Mouse (Mus musculus) myocyte (in vitro differentiated cells): ENCODE measurements at regions not wholly inside any gene's neighbourhood (a gene's known extent, or its start where the extent isn't known, plus 50 kb on each side); places are given as distances from the start of the nearest gene placed in this dataset.
A peak's percentile ranks its signal among the peaks of the same experiment; 100 is the strongest.

Experiments used
- H3K27me3 ChIP-seq: one replicate; pipeline ENCODE4 v1.6.1; 2011; ENCODE audit not compliant: control insufficient read depth, insufficient read depth, insufficient read length
- H3K36me3 ChIP-seq: one replicate; pipeline ENCODE4 v1.6.1; 2011; ENCODE audit not compliant: control insufficient read depth, insufficient read depth
- H3K4me2 ChIP-seq: one replicate; pipeline ENCODE4 v1.6.1; 2011; ENCODE audit warnings: low read depth, control low read depth
- H3K4me3 ChIP-seq: one replicate; pipeline ENCODE4 v1.5.1; 2011; ENCODE audit warnings: mild to moderate bottlenecking, control low read depth, moderate library complexity
- H3K79me2 ChIP-seq: one replicate; pipeline ENCODE4 v1.6.1; 2011; ENCODE audit not compliant: control insufficient read depth, insufficient read depth
- H3ac ChIP-seq: one replicate; pipeline ENCODE4 v1.6.1; 2011; ENCODE audit not compliant: control insufficient read depth, insufficient read length
- CEBPB ChIP-seq: IDR thresholded peaks from 2 replicates; pipeline ENCODE4 v1.6.1; 2011; ENCODE audit warnings: mild to moderate bottlenecking, moderate library complexity; ENCODE audit not compliant: poor library complexity, insufficient read depth, severe bottlenecking
- E2F4 ChIP-seq: IDR thresholded peaks from one replicate; pipeline ENCODE4 v1.6.1; 2011; ENCODE audit warnings: mild to moderate bottlenecking, control low read depth, moderate library complexity; ENCODE audit not compliant: insufficient read depth
- MAX ChIP-seq: IDR thresholded peaks from one replicate; pipeline ENCODE4 v1.6.1; 2011; ENCODE audit warnings: low read depth, mild to moderate bottlenecking, control low read depth
- MYOD1 ChIP-seq, 3 experiments: IDR thresholded peaks; one replicate each; pipeline ENCODE4 v1.6.1; 2011; ENCODE audit warnings: control low read depth in 2 of 3, low read depth in 2 of 3, mild to moderate bottlenecking in 2 of 3, moderate library complexity in 1 of 3; ENCODE audit not compliant: insufficient read length in 2 of 3, control insufficient read depth in 1 of 3
- MYOG ChIP-seq, 3 experiments: IDR thresholded peaks; one replicate each; pipeline ENCODE4 v1.6.1; 2011; ENCODE audit warnings: control low read depth in 2 of 3, low read depth in 2 of 3, mild to moderate bottlenecking in 2 of 3; ENCODE audit not compliant: insufficient read length in 2 of 3, control insufficient read depth in 1 of 3, insufficient read depth in 1 of 3
- POLR2A ChIP-seq: IDR thresholded peaks from one replicate; pipeline ENCODE4 v1.6.1; 2011; ENCODE audit warnings: low read depth, mild to moderate bottlenecking, control low read depth, moderate library complexity; ENCODE audit not compliant: insufficient read length
- POLR2AphosphoS2 ChIP-seq: IDR thresholded peaks from one replicate; pipeline ENCODE4 v1.6.1; 2011; ENCODE audit warnings: low read depth, control low read depth; ENCODE audit not compliant: insufficient read length
- REST ChIP-seq: IDR thresholded peaks from one replicate; pipeline ENCODE4 v1.6.1; 2011; ENCODE audit warnings: mild to moderate bottlenecking, control low read depth, moderate library complexity; ENCODE audit not compliant: insufficient read depth, insufficient read length
- SRF ChIP-seq: IDR thresholded peaks from one replicate; pipeline ENCODE4 v1.6.1; 2011; ENCODE audit warnings: low read depth; ENCODE audit not compliant: control insufficient read depth, insufficient read length
- TCF12 ChIP-seq: IDR thresholded peaks from one replicate; pipeline ENCODE4 v1.6.1; 2011; ENCODE audit warnings: mild to moderate bottlenecking, control low read depth; ENCODE audit not compliant: poor library complexity, insufficient read depth, severe bottlenecking
- TCF3 ChIP-seq: IDR thresholded peaks from one replicate; pipeline ENCODE4 v1.6.1; 2011; ENCODE audit warnings: low read depth, control low read depth; ENCODE audit not compliant: insufficient read length
- USF1 ChIP-seq: IDR thresholded peaks from one replicate; pipeline ENCODE4 v1.6.1; 2011; ENCODE audit warnings: low read depth, mild to moderate bottlenecking, control low read depth, moderate library complexity

DNA sequence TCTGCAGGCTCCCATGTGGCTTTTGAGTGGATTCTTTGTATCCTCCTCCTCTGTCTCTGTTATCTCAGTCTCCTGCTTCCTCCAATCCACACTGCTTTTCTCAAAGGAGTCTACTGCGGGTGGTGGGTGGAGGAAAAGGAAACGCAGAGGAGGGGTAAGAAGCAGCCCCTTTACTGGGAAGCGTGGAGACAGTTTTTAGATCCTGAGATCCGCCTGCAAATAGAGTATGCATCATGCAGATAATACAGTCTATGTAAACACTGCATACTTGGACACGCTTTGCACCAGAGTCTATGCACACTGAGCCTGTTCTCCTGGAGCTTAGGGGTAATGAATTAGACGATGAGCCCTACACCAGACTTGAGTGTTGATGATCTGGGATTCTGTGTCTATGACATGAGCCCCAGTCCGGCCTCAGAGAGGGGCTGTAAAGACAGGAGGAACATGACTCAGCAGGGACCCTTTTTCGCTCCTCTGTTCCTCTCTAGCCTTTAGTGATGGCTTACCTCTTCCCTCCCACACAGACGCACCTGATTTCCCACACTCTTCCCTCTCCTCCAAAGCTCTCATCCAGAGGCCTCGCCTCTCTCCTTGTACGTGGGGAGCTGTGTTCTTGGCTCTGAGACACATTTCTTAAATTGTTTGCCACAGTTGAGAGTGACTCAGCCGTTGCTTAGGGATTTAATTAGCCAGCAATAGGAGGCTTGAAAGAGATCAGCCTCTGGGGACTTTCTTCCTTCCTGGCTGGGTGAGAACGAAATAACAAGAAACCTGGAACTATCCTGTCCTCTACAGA lies 67.3 kb upstream of the Ppp2r5a start:
- no peaks in the 10 kb centered on the region for H3K27me3 ChIP-seq
- H3K4me3 ChIP-seq, result no peak overlapping the region
- TF ChIP-seq TCF12 (no peak), MYOD1 (IDR thresholded peaks at IDR 0.05; ENCODE audit: control insufficient read depth in 1 of 3, insufficient read length in 2 of 3, low read depth in 2 of 3) (no peak), SRF (no peak), POLR2A (no peak), TCF3 (no peak)
- H3K36me3 ChIP-seq, result no peaks in the 10 kb centered on the region
- no peaks in the 10 kb centered on the region for H3K79me2 ChIP-seq
- no peak overlapping the region for H3ac ChIP-seq
- peak overlapping the region; percentile 55 for H3K4me2 ChIP-seq

DNA sequence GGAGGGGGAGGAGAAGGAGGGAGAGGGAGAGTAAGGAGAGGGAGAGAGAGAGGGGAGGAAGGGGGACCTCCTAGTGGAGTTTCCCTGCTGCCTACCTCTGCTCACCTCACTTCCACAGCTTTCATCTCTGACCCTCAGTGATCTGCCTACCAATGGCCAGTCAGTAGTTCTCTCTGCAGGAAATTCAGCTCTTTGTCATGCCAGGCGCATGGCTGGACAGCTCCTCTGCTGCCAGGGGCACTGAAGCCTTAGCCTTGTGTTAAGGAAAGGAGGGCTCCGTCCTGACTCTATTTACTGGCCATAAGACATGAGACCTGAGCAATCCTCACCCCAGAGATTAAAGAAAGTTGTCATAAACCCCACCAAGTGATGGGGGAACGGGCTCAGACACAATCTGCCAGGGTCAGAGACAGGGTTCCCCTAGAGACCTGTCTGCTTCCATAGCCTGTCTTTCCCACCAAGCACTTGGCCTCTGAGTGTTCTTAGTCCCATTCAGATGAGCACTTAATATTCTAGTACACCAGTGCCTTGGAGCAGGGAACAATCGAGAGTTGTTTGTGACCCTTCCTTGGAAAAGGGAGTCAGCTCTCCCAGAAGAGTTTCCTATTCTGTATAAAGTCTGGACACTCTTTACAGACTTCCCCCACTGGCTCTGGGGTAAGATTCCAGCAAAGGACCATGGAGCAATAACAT lies 65.9 kb upstream of the Ppp2r5a start:
- Histone ChIP-seq H3K79me2 (no peaks in the 10 kb centered on the region), H3K27me3 (no peaks in the 10 kb centered on the region), H3ac (no peak overlapping the region), H3K4me2 (no peak overlapping the region), H3K4me3 (no peak overlapping the region), H3K36me3 (no peaks in the 10 kb centered on the region)
- TF ChIP-seq REST (peak; percentile 73), TCF3 (no peak), MAX (no peak)

DNA sequence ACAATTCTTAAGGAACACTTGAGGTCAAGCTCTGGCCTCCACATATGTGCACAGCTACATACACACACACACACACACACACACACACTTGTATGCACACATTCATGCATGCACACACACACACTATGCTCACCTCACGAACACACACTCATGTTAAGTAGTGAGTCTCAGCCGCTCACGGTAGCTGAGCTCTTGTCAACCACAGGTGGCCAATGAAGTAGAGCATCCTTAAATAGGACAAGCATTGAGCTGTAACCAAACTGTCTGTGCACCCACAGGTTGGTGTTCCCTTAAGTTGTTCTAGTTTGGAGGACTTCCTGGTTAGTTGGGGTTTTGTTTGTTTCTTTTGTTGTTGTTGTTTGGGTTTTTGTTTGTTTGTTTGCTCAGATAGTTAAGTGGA lies 63.2 kb upstream of the Ppp2r5a start:
- Histone ChIP-seq H3K27me3 (no peaks in the 10 kb centered on the region), H3ac (no peak overlapping the region), H3K36me3 (no peaks in the 10 kb centered on the region), H3K79me2 (no peaks in the 10 kb centered on the region), H3K4me3 (no peak overlapping the region), H3K4me2 (no peak overlapping the region)
- TF ChIP-seq POLR2AphosphoS2 (no peak), REST (no peak), CEBPB (no peak), MAX (no peak), USF1 (no peak), TCF12 (no peak), E2F4 (no peak), TCF3 (no peak), POLR2A (no peak)

DNA sequence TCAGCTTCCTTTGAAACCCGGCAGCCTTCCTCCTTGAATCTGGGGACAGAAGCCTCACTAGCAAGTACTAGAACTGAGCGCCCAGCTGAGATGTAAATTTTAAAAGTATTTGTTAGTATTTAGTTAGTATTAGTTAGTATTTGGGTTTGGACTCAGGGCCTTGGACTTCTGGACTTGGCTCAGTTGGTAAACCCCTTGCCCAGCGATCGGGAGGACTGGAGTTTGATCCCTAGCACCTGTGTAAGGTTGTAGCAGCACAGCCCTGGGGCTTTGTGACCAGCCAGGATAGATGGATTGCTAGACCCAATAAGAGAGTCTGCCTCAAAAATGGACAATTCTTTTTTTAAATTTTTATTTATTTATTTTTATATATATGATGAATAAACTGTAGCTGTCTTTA lies 62.7 kb upstream of the Ppp2r5a start:
- no peaks in the 10 kb centered on the region for H3K36me3 ChIP-seq

DNA sequence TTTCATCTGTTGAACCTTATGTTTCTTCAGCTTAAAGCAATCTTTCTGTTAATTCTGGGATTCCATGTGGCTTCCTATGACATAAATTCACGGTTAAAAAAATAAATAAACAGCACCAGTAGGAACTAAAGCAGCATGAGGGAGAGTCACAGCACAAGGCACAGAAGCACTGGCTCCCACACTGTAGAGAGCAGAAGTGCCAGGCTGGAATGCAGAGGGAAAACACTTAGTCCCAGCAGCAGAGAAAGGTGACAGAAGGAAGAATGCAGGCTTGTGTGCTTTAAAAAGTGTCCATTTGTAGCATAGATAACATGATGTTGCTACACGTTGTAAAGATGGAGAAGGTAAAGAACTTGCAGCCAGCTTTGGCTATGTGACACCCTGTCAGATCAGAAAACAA lies 62.1 kb upstream of the Ppp2r5a start:
- Histone ChIP-seq H3K36me3 (no peaks in the 10 kb centered on the region), H3K4me2 (no peak overlapping the region), H3K4me3 (no peak overlapping the region), H3K27me3 (no peaks in the 10 kb centered on the region), H3K79me2 (no peaks in the 10 kb centered on the region), H3ac (no peak overlapping the region)
- TF ChIP-seq E2F4 (no peak), TCF12 (no peak), MAX (no peak), REST (no peak), USF1 (no peak), CEBPB (no peak), MYOG (IDR thresholded peaks at IDR 0.05; ENCODE audit: control insufficient read depth in 1 of 3, insufficient read depth in 1 of 3, insufficient read length in 2 of 3, low read depth in 2 of 3) (no peak), MYOD1 (IDR thresholded peaks at IDR 0.05; ENCODE audit: control insufficient read depth in 1 of 3, insufficient read length in 2 of 3, low read depth in 2 of 3) (no peak), TCF3 (no peak), POLR2AphosphoS2 (no peak), POLR2A (no peak), SRF (no peak)

More for the DNA sequence above, 62.7 kb upstream of the Ppp2r5a start:
- Histone ChIP-seq H3K4me3 (no peak overlapping the region), H3K27me3 (no peaks in the 10 kb centered on the region), H3K79me2 (no peaks in the 10 kb centered on the region), H3ac (no peak overlapping the region), H3K4me2 (no peak overlapping the region)
- TF ChIP-seq REST, result no peak
- TF ChIP-seq POLR2A, result no peak
- TF ChIP-seq MYOD1 (IDR thresholded peaks at IDR 0.05; ENCODE audit: control insufficient read depth in 1 of 3, insufficient read length in 2 of 3, low read depth in 2 of 3), result no peak
